Mouse (Mus musculus) kidney, adult 2 months (tissue): ENCODE measurements around the gene Slc2a5. TPM values are rescaled to one million over a fixed set of nuclear protein-coding genes. Genes with fewer than 3 reads are reported as not detected.

ENCODE experiments used
- DNase-seq: peaks from one replicate; pipeline ENCODE4 v3.0.0; 2021
- H3K27ac ChIP-seq: fragments of 200-500 bp; 2 replicates; pipeline ENCODE4 v1.5.1; 2012; ENCODE audit warnings: low read depth, low read length, control low read depth, inconsistent platforms; ENCODE audit not compliant: insufficient read depth
- H3K27me3 ChIP-seq: fragments of 200-500 bp; replicated peaks from 2 replicates; pipeline ENCODE4 v1.6.1; 2012; ENCODE audit warnings: mild to moderate bottlenecking, moderate library complexity, low read length, inconsistent platforms; ENCODE audit not compliant: control insufficient read depth, insufficient read depth
- H3K36me3 ChIP-seq: fragments of 200-500 bp; 2 replicates; pipeline ENCODE4 v1.6.1; 2012; ENCODE audit warnings: mild to moderate bottlenecking, moderate library complexity, low read length, inconsistent platforms; ENCODE audit not compliant: control insufficient read depth, insufficient read depth
- H3K4me1 ChIP-seq: fragments of 200-500 bp; 2 replicates; pipeline ENCODE4 v1.6.1; 2011; ENCODE audit warnings: low read length; ENCODE audit not compliant: control insufficient read depth, insufficient read depth
- H3K4me3 ChIP-seq: fragments of 200-500 bp; 2 replicates; pipeline ENCODE4 v1.5.1; 2011; ENCODE audit warnings: mild to moderate bottlenecking, low read depth, low read length, control low read depth; ENCODE audit not compliant: insufficient read depth
- CTCF ChIP-seq: fragments of 200-500 bp; conservative IDR thresholded peaks from 2 replicates; pipeline ENCODE4 v1.5.1; 2011; ENCODE audit warnings: low read depth, mild to moderate bottlenecking, control low read depth, low read length, moderate library complexity, mixed read lengths; ENCODE audit not compliant: insufficient read depth, insufficient read length
- POLR2A ChIP-seq: fragments of 200-500 bp; IDR thresholded peaks from one replicate; pipeline ENCODE4 v1.6.1; 2011; ENCODE audit warnings: low read depth, low read length, control low read depth
- WGBS: fragments of 180-500 bp; shearing (Covaris S2); methylation state at CpG from one replicate; pipeline ENCODE4 v1.1.7; 2018; 5-methylcytosine and 5-hydroxymethylcytosine counted together
- polyA plus RNA-seq: library from polyadenylated mRNA; depleted of rRNA; stranded (reverse); fragments of >200 nt; gene quantifications from 2 replicates; pipeline ENCODE4 v1.2.3, GENCODE M21; 2012

Gene Slc2a5
- polyA plus RNA-seq, 1 experiment, result 181 TPM

GRCm38 (mm10) chr4:150155731-150156130 is 36.6 kb downstream of the Slc2a5 start:
- H3K27ac ChIP-seq, result no peak overlapping the region
- H3K27me3 ChIP-seq, result no peaks in the 10 kb centered on the region
- H3K36me3 ChIP-seq, result no peaks in the 10 kb centered on the region
- H3K4me3 ChIP-seq, result no peak overlapping the region
- WGBS, result 89% methylated on average over 4 of the region's 4 CpGs
- TF ChIP-seq CTCF (no peak), POLR2A (no peak)
- no peak for DNase-seq
- H3K4me1 ChIP-seq, result no peaks in the 10 kb centered on the region

- H3K27me3 ChIP-seq, result no peaks in the 10 kb centered on the region
- no peaks in the 10 kb centered on the region for H3K36me3 ChIP-seq
- H3K4me3 ChIP-seq, result no peak overlapping the region
- DNase-seq, result peak; percentile 42
- 68% methylated on average over 14 of the region's 14 CpGs for WGBS
- no peaks in the 10 kb centered on the region for H3K4me1 ChIP-seq
- H3K27ac ChIP-seq, result no peak overlapping the region
- TF ChIP-seq CTCF (no peak), POLR2A (no peak)
Measured at GRCm38 (mm10) chr4:150157348-150157882, 38.3 kb downstream of the Slc2a5 start.

- WGBS, result 69% methylated on average over 2 of the region's 2 CpGs
- Histone ChIP-seq H3K4me1 (no peaks in the 10 kb centered on the region), H3K4me3 (no peak overlapping the region), H3K27me3 (no peaks in the 10 kb centered on the region), H3K36me3 (no peaks in the 10 kb centered on the region), H3K27ac (no peak overlapping the region)
- no peak for DNase-seq
- TF ChIP-seq POLR2A, result no peak
- no peak for TF ChIP-seq CTCF
Measured at GRCm38 (mm10) chr4:150159458-150159857, 40.4 kb downstream of the Slc2a5 start.

DNA sequence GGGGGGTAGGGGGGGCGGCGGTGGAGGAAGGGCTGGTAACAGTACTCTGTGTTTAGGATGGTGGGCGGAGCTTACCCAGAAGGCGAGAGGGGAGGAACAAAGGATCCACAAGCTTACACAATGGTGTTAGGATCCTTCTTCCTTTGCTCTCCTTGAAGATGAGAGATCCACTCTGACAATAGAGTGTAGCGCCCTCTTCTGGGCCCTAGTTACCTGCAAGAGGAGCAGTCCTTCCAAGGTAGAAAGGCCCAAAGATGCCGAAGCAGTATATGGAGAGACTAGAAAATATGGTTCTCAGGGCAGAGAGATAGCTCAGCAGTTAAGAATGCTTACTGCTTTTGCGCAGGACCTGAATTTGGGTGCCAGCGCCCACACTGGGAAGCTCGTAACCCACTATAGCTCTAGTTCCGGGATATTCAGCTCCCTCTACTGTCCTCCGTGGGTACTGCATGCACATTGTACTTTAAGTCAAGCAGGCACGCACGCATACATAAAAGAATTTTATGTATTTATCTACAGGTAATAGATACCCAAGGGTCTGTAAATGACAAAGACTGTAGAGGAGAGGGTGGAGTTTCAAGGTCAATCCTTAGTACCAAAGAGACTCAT is 43.6 kb downstream of the Slc2a5 start:
- DNase-seq, result no peak
- TF ChIP-seq CTCF (peak; percentile 25; the same call in 1 of the 2 replicates), POLR2A (no peak)
- Histone ChIP-seq H3K36me3 (no peaks in the 10 kb centered on the region), H3K4me3 (no peak overlapping the region), H3K4me1 (no peaks in the 10 kb centered on the region), H3K27me3 (no peaks in the 10 kb centered on the region), H3K27ac (no peak overlapping the region)
- 79% methylated on average over 13 of the region's 13 CpGs for WGBS

GRCm38 (mm10) chr4:150164875-150165274 is 45.8 kb downstream of the Slc2a5 start:
- H3K4me3 ChIP-seq, result peak overlapping the region; percentile 17; the same call in 1 of the 2 replicates
- WGBS, result 47% methylated on average over 13 of the region's 13 CpGs
- no peaks in the 10 kb centered on the region for H3K36me3 ChIP-seq
- H3K27ac ChIP-seq, result no peak overlapping the region
- H3K27me3 ChIP-seq, result no peaks in the 10 kb centered on the region
- DNase-seq, result no peak
- no peaks in the 10 kb centered on the region for H3K4me1 ChIP-seq
- no peak for TF ChIP-seq CTCF
- no peak for TF ChIP-seq POLR2A

GRCm38 (mm10) chr4:150168406-150168805 is 49.3 kb downstream of the Slc2a5 start:
- H3K27ac ChIP-seq, result no peak overlapping the region
- no peak overlapping the region for H3K4me3 ChIP-seq
- H3K36me3 ChIP-seq, result no peaks in the 10 kb centered on the region
- no peaks in the 10 kb centered on the region for H3K4me1 ChIP-seq
- TF ChIP-seq POLR2A, result no peak
- no peak for TF ChIP-seq CTCF
- H3K27me3 ChIP-seq, result no peaks in the 10 kb centered on the region
- WGBS, result 77% methylated on average over 10 of the region's 10 CpGs
- no peak for DNase-seq

DNA sequence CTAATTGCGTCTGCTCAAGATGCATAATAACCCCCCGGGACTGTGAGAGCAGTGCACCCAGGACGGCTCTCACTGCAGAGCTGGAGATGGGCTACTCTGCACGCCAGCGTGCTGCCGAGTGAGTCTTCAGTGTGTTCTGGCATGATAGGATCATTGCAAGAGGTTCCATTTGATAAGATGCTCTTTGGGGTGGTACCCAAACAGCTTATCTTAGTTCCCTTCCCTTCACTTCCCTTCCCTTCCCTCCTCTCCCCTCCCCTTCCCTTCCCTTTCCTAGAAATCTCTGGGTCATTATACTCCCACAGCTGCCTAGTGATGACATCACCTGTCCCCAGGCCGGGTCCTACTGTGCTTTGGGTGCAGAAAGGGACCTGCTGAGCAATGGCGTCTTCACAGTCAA is 53.0 kb downstream of the Slc2a5 start:
- H3K4me1 ChIP-seq, result no peaks in the 10 kb centered on the region
- 86% methylated on average over 8 of the region's 8 CpGs for WGBS
- no peaks in the 10 kb centered on the region for H3K27me3 ChIP-seq
- no peak overlapping the region for H3K27ac ChIP-seq
- no peak for DNase-seq
- no peak overlapping the region for H3K4me3 ChIP-seq
- no peaks in the 10 kb centered on the region for H3K36me3 ChIP-seq
- no peak for TF ChIP-seq POLR2A
- no peak for TF ChIP-seq CTCF

DNA sequence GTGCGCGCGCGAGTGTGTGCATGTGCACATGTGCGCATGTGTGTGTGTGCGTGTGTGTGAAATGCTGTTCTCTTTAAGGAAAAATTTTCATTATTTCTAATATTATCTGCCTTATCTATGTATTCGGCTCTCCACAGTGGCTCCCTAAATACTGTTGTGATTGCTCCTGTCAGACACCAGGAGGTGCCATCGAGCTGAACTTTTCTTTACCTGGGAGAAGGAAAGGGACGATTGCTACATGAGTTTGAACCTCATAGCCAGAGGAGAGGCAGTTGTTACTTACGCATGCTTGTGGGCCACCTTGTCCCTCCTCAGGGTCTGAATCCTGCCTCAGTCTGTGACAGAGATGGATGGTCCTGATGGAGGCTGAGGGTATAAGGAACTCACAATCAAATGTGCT is 54.2 kb downstream of the Slc2a5 start:
- 60% methylated on average over 10 of the region's 10 CpGs for WGBS
- no peak overlapping the region for H3K4me3 ChIP-seq
- no peaks in the 10 kb centered on the region for H3K36me3 ChIP-seq
- H3K27me3 ChIP-seq, result no peaks in the 10 kb centered on the region
- no peaks in the 10 kb centered on the region for H3K4me1 ChIP-seq
- peak; percentile 44 for DNase-seq
- H3K27ac ChIP-seq, result no peak overlapping the region
- TF ChIP-seq CTCF (peak; percentile 56), POLR2A (no peak)
